Mouse (Mus musculus) testis, adult 2 months (tissue): Measurements from ENCODE around the gene Psap.
A peak's percentile ranks its signal among the peaks of the same experiment; 100 is the strongest.

Experiments
- CTCF ChIP-seq: fragments of 200-500 bp; IDR thresholded peaks from 2 replicates; pipeline ENCODE4 v1.5.1; 2012; ENCODE audit warnings: low read depth, mild to moderate bottlenecking, inconsistent platforms, low read length, moderate library complexity; ENCODE audit not compliant: control insufficient read depth, insufficient read depth, insufficient replicate concordance
- POLR2A ChIP-seq: fragments of 200-500 bp; IDR thresholded peaks from 2 replicates; pipeline ENCODE4 v1.6.1; 2012; ENCODE audit warnings: low read depth, mild to moderate bottlenecking, inconsistent platforms, low read length, moderate library complexity; ENCODE audit not compliant: control insufficient read depth

GRCm38 (mm10) chr10:60277207-60278005 is at the start of gene Psap:
- TF ChIP-seq CTCF = no peak
- peak; percentile 88 for TF ChIP-seq POLR2A
